Mouse (Mus musculus) heart, embryonic 10.5 days (tissue): ENCODE results near the gene Dgat2. TPM values are rescaled to one million over a fixed set of nuclear protein-coding genes. Genes with fewer than 3 reads are reported as not detected.

ENCODE experiments used
- DNase-seq: peaks from one replicate; pipeline ENCODE4 v3.0.0-alpha.2; 2017; ENCODE audit warnings: low spot score
- H3K27ac ChIP-seq: fragments of 300-500 bp; sonication (generic); 2 replicates; pipeline ENCODE4 v1.5.1; 2016; ENCODE audit warnings: mild to moderate bottlenecking
- H3K27me3 ChIP-seq: fragments of 300-500 bp; sonication (generic); 2 replicates; pipeline ENCODE4 v1.6.1; 2016; ENCODE audit warnings: mild to moderate bottlenecking; ENCODE audit not compliant: poor library complexity, insufficient read depth, severe bottlenecking
- H3K36me3 ChIP-seq: fragments of 300-500 bp; sonication (generic); 2 replicates; pipeline ENCODE4 v1.6.1; 2016; ENCODE audit warnings: mild to moderate bottlenecking, moderate library complexity
- H3K4me1 ChIP-seq: fragments of 300-500 bp; sonication (generic); 2 replicates; pipeline ENCODE4 v1.6.1; 2016; ENCODE audit warnings: mild to moderate bottlenecking
- H3K4me3 ChIP-seq: fragments of 300-500 bp; sonication (generic); 2 replicates; pipeline ENCODE4 v1.5.1; 2016; ENCODE audit warnings: mild to moderate bottlenecking, moderate library complexity
- H3K9me3 ChIP-seq: fragments of 300-500 bp; sonication (generic); 2 replicates; pipeline ENCODE4 v1.6.1; 2016; ENCODE audit warnings: mild to moderate bottlenecking, moderate library complexity
- WGBS: fragments of 180-500 bp; shearing (Covaris S2); methylation state at CpG from one replicate; pipeline ENCODE4 v1.1.7; 2016; 5-methylcytosine and 5-hydroxymethylcytosine counted together
- polyA plus RNA-seq: library from polyadenylated mRNA; unstranded; fragments of >200 nt; fragmentation: Nextera tagmentation; extraction: Ambion mirVana; gene quantifications from 2 replicates; pipeline ENCODE4 v1.2.1, GENCODE M21; 2016

Gene Dgat2
- polyA plus RNA-seq, 1 experiment from 2014 or later = 24.3 TPM

DNA sequence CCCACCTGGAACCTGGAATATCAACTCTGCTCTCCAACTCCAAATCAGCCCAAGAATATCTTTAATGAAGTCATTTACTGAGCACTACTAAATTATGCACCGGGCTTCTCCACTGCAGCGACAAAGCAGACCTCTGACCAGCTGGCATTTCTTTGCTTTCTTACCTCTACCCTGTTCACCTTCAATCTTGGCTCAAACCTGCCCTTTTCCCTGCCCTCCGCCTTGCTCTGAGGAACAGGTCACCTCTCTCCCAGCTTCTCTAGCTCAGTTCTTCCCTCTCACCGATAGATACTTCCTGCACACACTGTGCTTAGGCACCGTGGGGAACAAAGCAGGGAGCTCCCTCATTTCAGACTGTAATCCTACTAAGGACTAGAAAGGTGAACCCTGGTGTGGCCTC is 59.9 kb downstream of the Dgat2 start:
- Histone ChIP-seq H3K4me3 (no peak overlapping the region), H3K36me3 (peaks cover 13% of the 10 kb centered on the region), H3K9me3 (0 out of 2 replicates have a peak, but pooled peaks cover 4% of the 10 kb centered on the region), H3K27ac (peak overlapping the region; percentile 36; the same call in 1 of the 2 replicates), H3K27me3 (no peaks in the 10 kb centered on the region), H3K4me1 (peaks cover 43% of the 10 kb centered on the region)
- WGBS = 70% methylated on average over 5 of the region's 5 CpGs
- DNase-seq = no peak

GRCm38 (mm10) chr7:99120865-99121521 is 61.5 kb downstream of the Dgat2 start:
- 94% methylated on average over 5 of the region's 5 CpGs for WGBS
- no peak for DNase-seq
- no peak overlapping the region for H3K27ac ChIP-seq

GRCm38 (mm10) chr7:99120082-99120481 is 62.4 kb downstream of the Dgat2 start:
- no peak overlapping the region; the same call in 1 of the 2 replicates for H3K27ac ChIP-seq
- DNase-seq = no peak
- 60% methylated on average over 4 of the region's 4 CpGs for WGBS

More at GRCm38 (mm10) chr7:99120865-99121521, 61.5 kb downstream of the Dgat2 start:
- H3K4me1 ChIP-seq = peaks cover 34% of the 10 kb centered on the region
- H3K4me3 ChIP-seq = no peak overlapping the region
- peaks cover 13% of the 10 kb centered on the region for H3K36me3 ChIP-seq
- H3K27me3 ChIP-seq = no peaks in the 10 kb centered on the region
- H3K9me3 ChIP-seq = 0 out of 2 replicates have a peak, but pooled peaks cover 4% of the 10 kb centered on the region

DNA sequence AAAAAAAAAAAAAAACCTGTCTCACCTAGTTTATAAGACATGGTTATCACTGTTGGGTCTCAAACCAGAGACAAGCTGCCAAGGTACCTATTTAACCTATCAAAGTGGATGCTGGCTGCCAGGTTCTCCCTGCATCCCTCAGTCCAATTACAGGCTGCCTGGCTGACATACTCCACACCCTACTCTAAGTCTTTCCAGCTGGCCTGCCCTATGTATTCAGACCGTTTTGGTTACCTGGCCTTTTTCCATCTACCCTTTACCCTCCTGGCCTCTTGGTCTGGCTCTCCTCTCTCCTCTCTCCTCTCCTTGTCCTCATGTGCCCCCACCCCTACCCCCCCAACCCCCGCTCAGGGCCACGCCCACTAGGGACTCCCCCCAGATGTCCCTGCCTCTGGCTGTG is 65.7 kb downstream of the Dgat2 start:
- H3K27ac ChIP-seq = no peak overlapping the region
- H3K27me3 ChIP-seq = no peaks in the 10 kb centered on the region
- no peaks in the 10 kb centered on the region for H3K36me3 ChIP-seq
- H3K4me3 ChIP-seq = no peak overlapping the region
- DNase-seq = no peak
- H3K4me1 ChIP-seq = peaks cover 44% of the 10 kb centered on the region
- H3K9me3 ChIP-seq = no peaks in the 10 kb centered on the region
- WGBS = 80% methylated on average over 3 of the region's 3 CpGs

More at GRCm38 (mm10) chr7:99120082-99120481, 62.4 kb downstream of the Dgat2 start:
- 0 out of 2 replicates have a peak, but pooled peaks cover 4% of the 10 kb centered on the region for H3K9me3 ChIP-seq
- peaks cover 41% of the 10 kb centered on the region for H3K4me1 ChIP-seq
- H3K27me3 ChIP-seq = no peaks in the 10 kb centered on the region
- no peak overlapping the region for H3K4me3 ChIP-seq
- peaks cover 11% of the 10 kb centered on the region; the same call in 1 of the 2 replicates for H3K36me3 ChIP-seq

DNA sequence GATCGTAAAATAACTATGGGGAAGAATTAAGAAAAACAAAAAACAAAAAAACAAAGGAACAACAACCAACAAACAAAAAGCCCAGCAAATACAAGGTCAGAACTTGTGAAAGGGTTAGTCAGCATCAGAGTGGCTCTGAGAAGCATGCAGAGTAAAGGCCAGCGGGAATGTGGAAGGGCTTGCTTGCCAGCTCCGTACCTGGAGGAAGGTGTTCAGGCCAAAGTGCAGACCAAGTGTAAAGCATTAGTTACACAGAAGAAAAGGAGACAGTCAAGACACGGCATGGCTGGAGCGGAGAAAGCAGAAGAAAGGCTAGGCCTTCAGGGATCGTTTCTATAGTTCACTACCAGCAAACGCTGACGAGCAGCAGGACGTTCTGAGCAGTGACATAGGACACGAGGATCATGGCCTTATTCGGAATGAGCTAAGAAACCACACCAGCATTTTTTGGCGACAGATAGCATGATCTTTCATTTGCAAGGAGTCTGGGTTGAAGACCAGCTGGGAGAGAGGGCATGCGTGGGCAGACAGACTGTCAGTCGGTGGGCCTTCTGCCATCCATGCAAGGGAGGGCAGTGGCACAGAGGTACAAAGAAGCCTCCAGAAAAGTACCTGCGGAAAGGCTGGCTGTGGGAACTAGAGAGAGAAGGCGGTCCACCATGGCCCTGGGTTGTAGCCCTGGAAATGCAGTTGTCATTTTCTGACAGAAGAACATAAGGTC is 68.4 kb downstream of the Dgat2 start:
- 87% methylated on average over 16 of the region's 16 CpGs for WGBS
- H3K27me3 ChIP-seq = no peaks in the 10 kb centered on the region
- peaks cover 5% of the 10 kb centered on the region; the same call in 1 of the 2 replicates for H3K36me3 ChIP-seq
- no peaks in the 10 kb centered on the region for H3K9me3 ChIP-seq
- no peak for DNase-seq
- peaks cover 25% of the 10 kb centered on the region for H3K4me1 ChIP-seq
- H3K27ac ChIP-seq = no peak overlapping the region
- H3K4me3 ChIP-seq = no peak overlapping the region

GRCm38 (mm10) chr7:99107566-99107965 is 75.0 kb downstream of the Dgat2 start:
- Histone ChIP-seq H3K4me1 (peaks cover 20% of the 10 kb centered on the region), H3K36me3 (peaks cover 8% of the 10 kb centered on the region; the same call in 1 of the 2 replicates), H3K9me3 (no peaks in the 10 kb centered on the region), H3K27me3 (no peaks in the 10 kb centered on the region), H3K4me3 (no peak overlapping the region), H3K27ac (no peak overlapping the region)
- WGBS = 42% methylated on average over 3 of the region's 3 CpGs
- no peak for DNase-seq

GRCm38 (mm10) chr7:99106714-99107270 is 75.7 kb downstream of the Dgat2 start:
- Histone ChIP-seq H3K36me3 (peaks cover 8% of the 10 kb centered on the region; the same call in 1 of the 2 replicates), H3K27ac (no peak overlapping the region), H3K4me1 (peaks cover 28% of the 10 kb centered on the region), H3K27me3 (no peaks in the 10 kb centered on the region), H3K4me3 (no peak overlapping the region), H3K9me3 (no peaks in the 10 kb centered on the region)
- DNase-seq = no peak
- WGBS = 61% methylated on average over 4 of the region's 4 CpGs

Other genes with a start within 250 kb of the Dgat2 start
- 15.2 and 17.0 TPM in 2 replicates for gene Uvrag, start 41.6 kb downstream of the Dgat2 start, polyA plus RNA-seq
- 11.1 and 30.6 TPM in 2 replicates for gene Mogat2, start 55.9 kb upstream of the Dgat2 start, polyA plus RNA-seq
- gene Map6, start 84.7 kb upstream of the Dgat2 start, polyA plus RNA-seq = 2.1 and 2.3 TPM in 2 replicates
- 1,580 and 1,787 TPM in 2 replicates for gene Serpinh1, start 170.5 kb upstream of the Dgat2 start, polyA plus RNA-seq
- gene Gdpd5, start 198.7 kb upstream of the Dgat2 start, polyA plus RNA-seq = 24.2 and 31.6 TPM in 2 replicates